Mouse (Mus musculus) urinary bladder, adult 2 months (tissue): ENCODE results near the gene Txndc15. TPM values are rescaled to one million over a fixed set of nuclear protein-coding genes. Genes with fewer than 3 reads are reported as not detected.
"Not testable (repeated sequence)": the region's sequence is repeated elsewhere in the genome, so short reads cannot be mapped to it uniquely, and the experiment has no call there.

Experiments
- DNase-seq: peaks from one replicate; pipeline ENCODE4 v3.0.0; 2022; ENCODE audit warnings: low spot score
- polyA plus RNA-seq: library from polyadenylated mRNA; depleted of rRNA; stranded (reverse); fragments of >200 nt; gene quantifications from 2 replicates; pipeline ENCODE4 v1.2.3, GENCODE M21; 2012; rRNA removed

Gene Txndc15
- polyA plus RNA-seq, result 47.4 and 47.8 TPM in 2 replicates

GRCm38 (mm10) chr13:55714501-55715166 lies at the start of gene Txndc15:
Gene Txndc15 (plus strand): TSS chr13:55714650.
- peak; percentile 91 for DNase-seq

GRCm38 (mm10) chr13:55668550-55668949 lies 45.9 kb upstream of the Txndc15 start:
- DNase-seq, result no peak

- DNase-seq, result no peak
Measured at GRCm38 (mm10) chr13:55672711-55673110, 41.7 kb upstream of the Txndc15 start.

DNA sequence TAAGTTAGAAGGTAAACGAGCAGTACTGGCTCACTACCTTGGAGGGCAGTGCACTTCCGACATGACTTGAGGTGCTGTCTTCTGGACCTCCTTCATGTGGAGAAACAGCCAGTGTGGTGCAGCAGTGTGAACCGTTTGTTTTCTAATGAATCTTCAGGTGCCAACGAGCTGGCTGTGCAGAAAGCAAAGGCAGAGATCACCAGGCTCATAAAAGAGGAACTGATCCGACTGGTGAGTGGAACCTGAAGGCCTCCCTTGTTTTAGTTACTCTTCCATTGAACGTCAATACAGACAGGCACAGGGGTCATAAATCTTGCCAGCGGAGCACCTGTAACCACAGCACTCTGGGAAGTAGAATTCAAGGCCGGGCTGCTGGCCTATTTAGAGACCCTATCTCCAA lies 37.1 kb upstream of the Txndc15 start:
- DNase-seq, result no peak

DNA sequence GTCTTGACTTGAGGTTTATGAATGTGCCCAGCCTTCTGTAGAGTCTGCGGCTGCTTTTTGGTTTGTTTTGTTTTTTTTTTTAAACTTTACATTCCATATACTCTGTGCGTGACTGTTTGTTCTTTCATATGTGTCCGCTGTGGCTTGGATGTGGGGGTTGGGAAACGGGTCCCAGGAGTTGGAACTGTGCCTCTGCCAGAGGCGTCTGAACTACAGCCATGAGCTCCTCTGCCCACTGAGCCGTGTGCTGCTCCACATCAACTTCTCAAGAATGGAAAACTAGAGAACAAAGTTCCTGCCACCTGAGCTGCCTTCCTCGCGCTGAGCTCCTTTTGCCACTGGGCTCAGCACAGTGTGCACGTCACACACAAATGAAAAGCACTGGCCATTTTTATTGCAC lies 32.2 kb upstream of the Txndc15 start:
- DNase-seq, result no peak

DNA sequence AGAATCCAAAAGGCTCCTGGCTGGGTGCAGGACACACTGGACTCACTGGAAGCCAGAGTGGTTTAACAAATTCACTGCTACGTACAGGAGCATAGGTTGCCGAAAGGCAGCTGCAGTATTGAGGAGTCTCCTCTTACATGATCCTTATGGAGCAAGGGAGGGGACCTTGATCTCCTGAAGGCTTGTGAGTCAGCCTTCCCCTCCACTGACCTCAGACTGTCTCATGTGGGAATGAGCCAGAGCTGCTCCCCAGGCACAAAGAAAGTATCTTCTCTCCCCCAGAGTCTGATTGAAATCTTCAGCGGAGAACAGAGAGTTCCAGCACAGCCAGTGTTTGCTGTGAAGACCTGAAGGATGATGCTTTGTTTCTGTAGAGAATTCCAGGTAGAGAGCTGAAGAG lies 30.9 kb upstream of the Txndc15 start:
- DNase-seq, result no peak

- DNase-seq, result no peak
Measured at GRCm38 (mm10) chr13:55686107-55686633, 28.3 kb upstream of the Txndc15 start.

- no peak for DNase-seq
Measured at GRCm38 (mm10) chr13:55687927-55688602, 26.4 kb upstream of the Txndc15 start.

DNA sequence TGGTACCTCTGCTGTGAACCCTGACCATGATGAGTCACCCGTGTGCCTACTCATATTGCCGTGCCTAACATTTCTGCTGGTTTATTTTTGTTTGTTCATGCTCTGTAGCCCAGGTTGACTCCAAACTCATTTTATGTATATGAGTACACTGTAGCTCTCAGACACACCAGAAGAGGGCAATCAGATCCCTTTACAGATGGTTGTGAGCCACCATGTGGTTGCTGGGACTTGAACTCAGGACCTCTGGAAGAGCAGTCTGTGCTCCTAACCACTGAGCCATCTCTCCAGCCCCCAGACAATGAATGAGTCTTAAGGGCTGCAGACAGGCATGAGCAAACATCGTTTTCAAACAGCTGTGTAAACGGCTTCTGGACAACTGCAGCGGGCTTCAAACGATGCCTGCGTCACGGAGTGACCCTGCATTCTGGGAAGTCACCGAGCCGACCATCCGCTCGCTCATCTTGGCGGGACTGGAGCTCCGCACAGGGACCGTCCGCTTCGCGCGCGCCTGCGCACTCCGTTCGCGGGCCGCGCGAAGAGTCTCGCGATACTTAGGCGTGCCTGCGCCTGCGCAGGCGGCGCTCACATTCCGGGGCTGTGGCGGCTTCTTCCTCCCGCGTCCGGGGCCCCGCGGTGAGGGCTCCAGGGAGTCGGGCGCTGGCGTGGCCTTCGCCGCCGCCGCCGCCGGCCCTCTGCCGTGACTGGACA lies 21.8 kb upstream of the Txndc15 start, which contains the start of gene B230219D22Rik:
B230219D22Rik (plus strand) TSS at position 590 of the 708 bp plus-strand sequence.
- peak; percentile 90 for DNase-seq

DNA sequence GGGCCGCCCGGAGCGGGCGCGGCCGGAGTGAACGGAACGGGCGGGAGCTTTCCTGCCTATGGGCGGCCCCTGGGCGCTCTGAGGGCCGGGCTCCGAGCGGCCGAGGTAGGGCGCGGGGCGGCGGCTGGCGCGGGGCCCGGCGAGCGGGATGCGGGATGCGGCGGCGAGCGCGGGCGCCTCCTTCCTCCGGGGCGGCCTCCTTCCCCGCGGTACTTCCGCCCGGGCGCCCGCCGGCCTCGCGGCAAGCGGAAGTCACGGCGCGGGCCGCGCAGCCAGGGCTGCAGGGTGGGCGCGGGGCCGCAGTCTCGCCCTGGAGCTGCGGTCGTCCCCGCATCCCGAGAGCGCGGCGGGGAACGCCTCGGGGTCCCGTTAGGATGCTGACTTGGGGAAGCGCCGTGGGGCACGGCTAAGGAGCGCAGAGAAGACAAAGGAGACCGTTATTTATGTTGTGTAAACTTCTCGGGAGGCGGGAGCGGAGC lies 21.2 kb upstream of the Txndc15 start:
- DNase-seq, result no peak

- DNase-seq, result no peak
Measured at GRCm38 (mm10) chr13:55694110-55694509, 20.3 kb upstream of the Txndc15 start.

GRCm38 (mm10) chr13:55695989-55696388 lies 18.5 kb upstream of the Txndc15 start:
- DNase-seq, result not testable (repeated sequence)

GRCm38 (mm10) chr13:55704301-55704700 lies 10.1 kb upstream of the Txndc15 start:
- no peak for DNase-seq

DNA sequence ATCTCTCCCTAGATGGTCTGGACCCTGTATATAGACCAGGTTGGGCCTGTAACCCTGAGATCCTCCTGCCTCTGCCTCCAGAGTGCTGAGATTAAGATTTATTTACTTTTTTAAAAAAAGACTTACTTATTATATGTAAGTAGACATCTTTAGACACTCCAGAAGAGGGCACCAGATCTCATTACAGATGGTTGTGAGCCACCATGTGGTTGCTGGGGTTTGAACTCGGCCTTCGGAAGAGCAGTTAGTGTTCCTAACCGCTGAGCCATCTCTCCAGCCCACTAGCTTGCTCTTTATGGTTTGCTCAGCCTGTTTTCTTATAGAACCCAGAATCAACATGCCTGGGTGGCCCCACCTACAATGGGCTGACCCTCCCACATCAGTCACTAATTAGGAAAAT lies 1.6 kb upstream of the Txndc15 start:
- no peak for DNase-seq

DNA sequence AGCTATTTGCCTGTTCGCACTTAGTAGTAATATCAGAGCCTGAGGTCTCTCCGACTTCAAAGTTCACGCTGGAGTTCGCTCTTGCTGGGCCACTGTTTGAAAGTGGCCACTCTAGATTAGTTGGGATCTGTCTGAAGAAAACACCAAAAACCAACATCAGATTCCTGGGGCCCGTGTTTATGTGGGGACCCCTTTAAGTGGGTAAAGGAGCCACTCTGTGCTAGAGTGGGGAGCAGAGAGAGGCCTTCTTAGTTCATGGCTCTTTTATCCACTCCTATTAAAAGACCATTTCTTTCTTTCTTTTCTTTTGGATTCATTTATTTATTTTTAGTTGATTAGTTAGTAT lies 690 bp downstream of the Txndc15 start:
- DNase-seq, result no peak

DNA sequence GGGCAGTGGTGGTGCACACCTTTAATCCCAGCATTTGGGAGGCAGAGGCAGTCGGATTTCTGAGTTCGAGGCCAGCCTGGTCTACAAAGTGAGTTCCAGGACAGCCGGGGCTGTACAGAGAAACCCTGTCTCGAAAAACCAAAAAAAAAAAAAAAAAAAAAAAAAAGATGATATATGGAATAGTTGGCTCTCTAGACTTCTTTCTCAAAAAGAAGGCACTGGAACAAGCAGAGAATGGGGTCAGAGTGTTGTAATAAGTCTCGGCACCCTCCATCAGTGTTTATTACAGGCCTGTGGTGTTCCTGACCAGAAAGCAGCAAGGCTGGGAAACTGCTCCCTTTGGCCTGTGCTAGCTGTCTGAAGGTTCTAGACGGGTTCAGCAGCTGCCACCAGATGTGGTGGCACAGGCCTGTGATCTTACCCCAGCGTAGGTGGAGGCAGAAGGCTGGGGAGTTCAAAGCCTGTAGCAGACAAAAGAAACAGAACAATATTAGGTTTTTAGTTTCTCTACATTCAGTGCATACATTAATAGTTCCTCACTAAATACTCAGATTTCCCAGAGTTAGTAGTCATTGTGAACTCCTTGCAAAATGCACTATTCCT lies 1.6 kb downstream of the Txndc15 start:
- no peak for DNase-seq

GRCm38 (mm10) chr13:55721516-55721915 lies 7.1 kb downstream of the Txndc15 start:
- no peak for DNase-seq

DNA sequence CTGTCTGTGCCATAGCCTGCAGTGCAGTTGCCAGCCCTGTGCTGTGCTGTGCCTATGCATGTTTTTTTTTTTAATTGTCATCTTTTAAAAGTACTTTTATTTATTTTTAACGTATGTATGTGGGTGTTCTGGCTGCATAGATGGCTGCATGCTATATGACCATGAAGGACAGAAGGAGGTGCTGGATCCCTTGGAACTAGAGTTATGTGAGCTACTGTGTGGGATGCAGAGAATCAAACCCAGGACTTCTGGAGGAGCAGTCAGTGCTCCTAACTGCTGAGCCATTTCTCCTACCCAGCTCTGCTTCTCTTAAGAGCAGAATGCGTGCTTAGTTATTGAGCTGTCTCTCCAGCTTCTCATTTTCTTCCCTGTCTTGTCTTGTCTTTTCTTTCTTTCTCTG lies 7.5 kb downstream of the Txndc15 start:
- no peak for DNase-seq

- DNase-seq, result no peak
Measured at GRCm38 (mm10) chr13:55726598-55727119, 12.2 kb downstream of the Txndc15 start.

DNA sequence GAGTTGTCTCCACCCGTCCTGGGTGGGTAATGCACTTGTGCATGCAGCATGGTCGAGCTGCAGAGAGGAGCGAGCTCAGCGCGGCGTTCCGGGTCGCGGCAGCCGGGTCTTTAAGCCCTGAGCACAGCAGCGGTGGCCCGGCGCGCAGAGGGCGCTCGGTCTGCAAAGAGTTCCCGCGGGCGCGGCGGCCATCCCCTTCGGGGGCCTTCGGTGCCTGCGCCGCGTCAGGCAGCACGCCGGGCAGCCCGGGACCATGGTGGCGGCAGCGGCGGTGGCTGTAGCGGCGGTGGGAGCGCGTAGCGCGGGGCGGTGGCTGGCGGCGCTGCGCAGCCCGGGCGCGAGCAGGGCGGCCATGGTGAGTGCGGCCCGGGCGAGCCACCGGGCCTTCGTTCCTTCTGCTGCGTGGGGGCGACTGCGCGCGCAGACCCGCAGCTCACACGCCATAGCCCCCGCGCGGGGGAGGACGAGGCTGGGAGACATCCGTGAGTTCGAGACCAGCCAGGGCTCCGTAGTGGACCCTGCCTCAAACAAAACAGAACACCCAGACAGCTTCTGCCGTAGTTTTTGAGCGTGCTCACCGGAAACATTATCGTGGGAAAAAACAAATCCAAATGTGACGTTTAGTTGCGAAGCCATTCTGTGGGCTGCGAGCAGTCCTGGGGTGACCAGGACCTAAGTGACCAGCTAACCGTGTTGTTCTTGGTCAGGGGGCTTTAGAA lies 12.8 kb downstream of the Txndc15 start, which contains the start of gene Pcbd2:
Pcbd2 (plus strand) TSS at position 249 of the 719 bp plus-strand sequence.
- peak; percentile 85 for DNase-seq

- DNase-seq, result peak; percentile 46
Measured at GRCm38 (mm10) chr13:55727839-55728238, 13.4 kb downstream of the Txndc15 start.
